Mouse (Mus musculus) megakaryocyte, adult 5-6 weeks (primary cell): Measurements from ENCODE around the gene Trarg1. TPM values are rescaled to one million over a fixed set of nuclear protein-coding genes. Genes with fewer than 3 reads are reported as not detected.
"Not testable (repeated sequence)": the region's sequence is repeated elsewhere in the genome, so short reads cannot be mapped to it uniquely, and the experiment has no call there.

Experiments used
- ATAC-seq: 2 replicates; pipeline ENCODE4 v1.8.0; 2016; ENCODE audit warnings: mild to moderate bottlenecking, inconsistent platforms; ENCODE audit not compliant: poor library complexity, severe bottlenecking
- total RNA-seq, 2 experiments: library from RNA; stranded (forward) in 1 of 2; stranded (reverse) in 1 of 2; fragments of 153-499, 151-499 nt in 1 of 2; fragments of 221-1000, 200-1000 nt in 1 of 2; gene quantifications; 2 replicates each; pipeline versions ENCODE4 v1.2.3 to v1.2.4; 2015 to 2017

The Trarg1 gene
- total RNA-seq (2015) (not detected in 2 replicates), total RNA-seq (2017) (not detected in 2 replicates)

GRCm38 (mm10) chr11:76679508-76679907, at the start of gene Trarg1:
TSS of gene Trarg1 (plus strand) at chr11:76679808.
- ATAC-seq: not testable (repeated sequence)

- ATAC-seq: no peak
Measured at GRCm38 (mm10) chr11:76630023-76630422, 49.6 kb upstream of the Trarg1 start.

GRCm38 (mm10) chr11:76630487-76630886, 49.1 kb upstream of the Trarg1 start:
- ATAC-seq: no peak

- ATAC-seq: no peak
Measured at GRCm38 (mm10) chr11:76639269-76639985, 40.2 kb upstream of the Trarg1 start.

- no peak for ATAC-seq
Measured at GRCm38 (mm10) chr11:76640231-76640630, 39.4 kb upstream of the Trarg1 start.

- no peak for ATAC-seq
Measured at GRCm38 (mm10) chr11:76644257-76644656, 35.4 kb upstream of the Trarg1 start.

- no peak for ATAC-seq
Measured at GRCm38 (mm10) chr11:76645036-76645435, 34.6 kb upstream of the Trarg1 start.

GRCm38 (mm10) chr11:76645955-76646354, 33.7 kb upstream of the Trarg1 start:
- peak; percentile 93 for ATAC-seq

- no peak for ATAC-seq
Measured at GRCm38 (mm10) chr11:76647062-76647461, 32.5 kb upstream of the Trarg1 start.

- ATAC-seq: peak; percentile 80
Measured at GRCm38 (mm10) chr11:76647500-76647899, 32.1 kb upstream of the Trarg1 start.

- no peak for ATAC-seq
Measured at GRCm38 (mm10) chr11:76650862-76651560, 28.6 kb upstream of the Trarg1 start.

- no peak for ATAC-seq
Measured at GRCm38 (mm10) chr11:76652838-76653334, 26.7 kb upstream of the Trarg1 start.

GRCm38 (mm10) chr11:76655106-76655505, 24.5 kb upstream of the Trarg1 start:
- ATAC-seq: no peak

GRCm38 (mm10) chr11:76657450-76657970, 22.1 kb upstream of the Trarg1 start:
- ATAC-seq: no peak

- ATAC-seq: no peak
Measured at GRCm38 (mm10) chr11:76659138-76659930, 20.3 kb upstream of the Trarg1 start.

GRCm38 (mm10) chr11:76661790-76662468, 17.7 kb upstream of the Trarg1 start:
- no peak for ATAC-seq

GRCm38 (mm10) chr11:76666002-76666649, 13.5 kb upstream of the Trarg1 start:
- no peak for ATAC-seq

- ATAC-seq: no peak
Measured at GRCm38 (mm10) chr11:76667807-76668206, 11.8 kb upstream of the Trarg1 start.

GRCm38 (mm10) chr11:76671871-76672475, 7.6 kb upstream of the Trarg1 start, which contains the start of gene Bhlha9:
TSS of gene Bhlha9 (plus strand) at chr11:76672470.
- ATAC-seq: no peak
